Mouse (Mus musculus) G1E (cell line): ENCODE results near the gene Capns1.

Experiments
- CTCF ChIP-seq: IDR thresholded peaks from 2 replicates; pipeline ENCODE4 v1.5.1; 2012; ENCODE audit warnings: low read depth, low read length, inconsistent platforms, mixed read lengths
- GATA1 ChIP-seq: IDR thresholded peaks from 2 replicates; pipeline ENCODE4 v1.6.1; 2012; ENCODE audit warnings: borderline replicate concordance, low read length, inconsistent platforms, mixed read lengths

GRCm38 (mm10) chr7:30235625-30236024 is 37.0 kb upstream of the Capns1 start, which contains the start of gene Ovol3:
- TF ChIP-seq CTCF = no peak
- TF ChIP-seq GATA1 = no peak
